Mouse (Mus musculus): ENCODE results near the gene Pcp2.
A peak's percentile ranks its signal among the peaks of the same experiment; 100 is the strongest.

Pcp2 gene

DNA sequence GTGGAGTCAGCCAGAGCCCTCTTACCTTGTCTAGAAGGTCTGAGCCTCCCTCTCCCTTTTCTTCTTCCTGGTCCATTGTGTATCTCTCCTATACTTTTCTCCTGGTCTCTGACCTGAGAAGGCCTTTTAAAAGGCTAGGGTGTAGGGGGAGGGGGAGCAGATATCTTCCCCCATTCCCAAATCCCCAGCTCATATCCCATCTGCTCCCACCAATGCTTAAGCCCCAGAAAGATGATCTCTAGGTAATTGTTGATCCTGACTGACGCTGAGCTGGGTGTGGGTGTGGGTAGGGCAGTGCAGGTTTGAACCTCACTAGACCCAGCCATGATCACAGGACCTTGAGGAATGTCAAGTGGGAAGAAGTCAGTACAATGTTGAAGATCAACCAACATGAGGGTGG, at the start of gene Pcp2:
TSS of gene Pcp2 (minus strand) at position 101 of the 400 bp plus-strand sequence.
- no peak for DNase-seq

DNA sequence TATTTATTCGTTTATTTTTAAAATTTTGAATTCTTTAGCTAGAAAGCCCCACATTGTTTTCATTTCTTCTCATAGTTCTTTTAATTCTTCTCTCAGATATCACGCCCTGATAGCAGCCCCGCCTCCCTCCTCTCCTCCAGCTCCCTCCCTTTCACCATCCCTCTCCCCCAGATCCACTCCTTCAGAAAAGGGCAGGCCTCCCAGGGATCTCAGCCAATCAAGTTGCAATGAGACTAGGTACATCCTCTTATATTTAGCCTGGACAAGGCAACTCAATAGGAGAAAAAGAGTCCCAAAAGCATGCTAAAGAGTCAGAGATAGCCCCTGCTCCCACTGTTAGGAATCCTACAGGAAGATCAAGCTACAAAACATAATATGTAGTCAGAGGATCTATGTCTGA, 49.3 kb upstream of the Pcp2 start:
- DNase-seq: no peak

DNA sequence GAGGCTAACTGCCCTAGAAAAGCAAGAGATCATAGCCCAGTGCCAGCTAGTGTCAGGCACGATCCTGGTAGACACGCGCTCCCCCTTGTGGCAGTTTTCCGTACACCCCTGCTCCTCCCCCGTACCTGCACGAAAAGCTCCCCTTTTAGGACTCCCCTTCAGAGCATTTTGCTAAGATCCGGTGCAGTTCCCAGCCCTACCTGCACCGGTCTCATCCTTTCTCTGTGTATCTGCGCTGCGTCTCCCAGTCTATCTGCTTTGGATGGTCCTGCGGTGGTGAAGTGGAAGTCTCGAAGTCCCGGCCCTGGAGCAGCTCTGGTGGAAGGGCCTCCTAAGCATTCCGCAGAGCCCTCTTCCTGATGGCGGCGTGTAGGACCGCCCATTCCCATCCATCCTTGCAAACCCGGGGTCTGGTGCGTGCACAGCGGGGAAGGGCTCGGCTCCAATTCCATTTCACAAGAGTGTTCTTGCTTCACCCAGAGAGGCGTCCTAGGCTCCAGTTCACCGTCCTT, 46.7 kb upstream of the Pcp2 start, which contains the start of gene Fcor:
TSS of gene Fcor (minus strand) at position 383 of the 512 bp plus-strand sequence.
- peak; percentile 92 for DNase-seq

DNA sequence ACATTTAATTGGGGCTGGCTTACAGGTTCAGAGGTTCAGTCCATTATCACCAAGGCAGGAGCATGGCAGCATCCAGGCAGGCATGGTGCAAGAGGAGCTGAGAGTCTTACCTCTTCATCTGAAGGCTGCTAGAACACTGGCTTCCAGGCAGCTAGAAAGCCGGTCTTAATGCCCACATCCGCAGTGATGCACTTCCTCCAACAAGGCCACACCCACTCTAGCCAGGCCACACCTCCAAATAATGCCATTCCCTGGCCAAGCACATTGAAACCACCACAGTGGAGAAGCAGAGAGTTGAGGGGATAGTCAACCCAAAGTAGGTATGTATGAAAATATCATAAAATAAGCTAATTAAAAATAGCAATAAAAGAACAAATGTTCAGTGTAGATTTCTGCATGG, 45.0 kb upstream of the Pcp2 start:
- DNase-seq: no peak

DNA sequence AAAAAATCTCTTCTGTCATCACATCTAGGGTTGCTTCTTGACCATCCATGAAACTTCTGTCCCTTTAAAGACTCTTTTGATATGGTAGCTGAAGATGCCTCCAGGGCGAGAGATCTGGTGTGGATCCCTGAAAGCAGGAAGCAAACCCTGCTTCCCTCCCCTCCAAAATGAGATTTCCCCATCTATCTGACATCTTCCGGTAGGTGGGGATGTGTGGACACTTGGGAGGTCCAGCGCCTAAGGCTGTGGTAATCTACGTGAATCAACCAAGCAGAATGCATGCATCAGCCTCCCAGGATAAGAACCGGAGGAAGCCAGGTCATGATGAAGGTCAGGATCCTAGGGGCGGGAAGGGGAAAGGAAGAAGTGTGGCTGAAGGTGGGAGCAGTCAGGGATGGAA, 40.2 kb upstream of the Pcp2 start, which contains the start of gene Mcemp1:
TSS of gene Mcemp1 (plus strand) at position 248 of the 400 bp plus-strand sequence.
- no peak for DNase-seq

DNA sequence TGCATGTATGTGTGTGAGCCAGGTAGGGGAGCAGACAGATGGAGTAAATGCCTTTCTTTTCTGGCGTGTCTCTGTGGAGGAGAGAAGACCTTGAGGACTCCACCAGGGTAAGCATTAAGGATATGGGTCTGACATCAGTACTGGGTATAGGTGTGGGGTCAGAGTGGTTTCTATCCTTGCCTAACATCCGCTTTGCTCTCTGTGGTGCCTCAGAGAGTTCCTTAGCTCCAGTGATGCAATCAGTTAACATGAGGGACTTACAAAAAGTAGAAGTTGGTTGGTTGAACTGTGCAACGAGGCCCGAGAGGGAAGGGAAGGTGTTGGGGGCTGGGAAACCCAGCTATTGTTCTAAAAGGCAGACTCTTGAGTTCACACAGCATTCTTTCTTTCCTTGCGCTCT, 39.1 kb upstream of the Pcp2 start:
- DNase-seq: no peak

DNA sequence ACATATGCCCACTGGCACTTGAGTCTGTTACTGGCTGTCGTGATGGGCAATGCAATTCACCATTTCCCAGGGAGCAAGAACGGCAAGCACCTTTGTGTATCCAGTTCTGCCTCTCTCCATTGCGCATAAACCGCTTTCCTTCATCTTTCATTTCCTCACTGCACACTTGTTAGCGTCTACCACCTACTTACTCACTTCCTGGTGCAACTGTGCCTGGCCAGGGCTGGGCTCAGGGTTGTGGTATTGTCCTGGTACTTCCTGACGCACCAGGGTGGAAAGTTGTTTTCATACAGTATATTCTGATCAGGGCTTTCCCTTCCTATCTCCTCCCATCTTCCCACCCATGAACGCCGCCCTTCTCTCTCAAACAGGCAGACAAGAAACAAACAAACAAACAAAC, 35.5 kb upstream of the Pcp2 start:
- no peak for DNase-seq

DNA sequence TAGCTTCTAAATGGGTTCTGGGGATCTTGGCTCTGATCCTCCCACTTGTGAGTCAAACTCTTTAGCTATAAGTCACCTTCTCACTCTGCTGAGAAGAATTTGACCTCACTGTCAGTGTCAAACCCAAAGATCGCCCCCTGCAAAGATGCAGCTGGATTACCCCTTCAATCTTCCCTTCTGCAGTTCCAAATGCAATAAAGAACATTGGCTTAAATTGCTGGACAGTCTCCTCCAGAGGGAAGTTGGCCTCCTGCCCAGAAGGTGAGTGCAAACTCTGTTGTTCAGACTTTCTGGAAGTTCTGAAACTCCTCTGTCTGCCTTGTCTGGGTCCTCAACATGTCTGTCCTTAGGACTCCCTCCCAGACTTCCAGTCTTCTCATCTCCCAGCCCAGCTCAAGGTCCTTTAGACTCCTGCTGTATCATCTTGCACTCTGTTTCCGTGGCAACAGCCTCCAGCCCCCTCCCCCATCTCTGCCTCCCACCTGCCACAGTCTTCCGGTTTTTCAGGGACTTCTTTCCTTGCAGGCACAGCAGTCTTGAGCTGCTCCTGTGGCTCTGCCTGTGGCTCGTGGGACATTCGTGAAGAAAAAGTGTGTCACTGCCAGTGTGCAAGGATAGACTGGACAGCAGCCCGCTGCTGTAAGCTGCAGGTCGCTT, 31.5 kb upstream of the Pcp2 start:
- no peak for DNase-seq

DNA sequence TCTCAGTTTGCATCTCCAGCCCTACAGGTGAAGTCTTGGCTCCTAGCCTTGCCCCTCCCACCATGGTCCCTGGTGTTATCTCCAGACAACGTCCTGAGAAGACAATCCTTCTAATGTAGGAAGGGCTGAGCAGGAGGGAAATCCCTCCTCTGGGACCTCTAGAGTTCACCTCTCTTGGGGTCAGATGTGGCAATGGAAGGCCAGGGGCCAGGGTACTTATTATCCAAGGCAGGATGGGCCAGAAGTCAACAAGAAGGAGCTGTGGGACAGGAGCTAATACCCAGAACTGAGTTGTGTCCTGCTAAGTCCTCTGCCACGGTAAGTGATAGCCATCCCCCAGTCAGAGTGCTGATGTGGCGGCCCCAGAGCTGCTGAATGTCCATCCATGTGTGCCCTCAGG, 30.2 kb upstream of the Pcp2 start, which contains the start of gene Retn:
TSS of gene Retn (plus strand) at position 245 of the 400 bp plus-strand sequence.
- no peak for DNase-seq

DNA sequence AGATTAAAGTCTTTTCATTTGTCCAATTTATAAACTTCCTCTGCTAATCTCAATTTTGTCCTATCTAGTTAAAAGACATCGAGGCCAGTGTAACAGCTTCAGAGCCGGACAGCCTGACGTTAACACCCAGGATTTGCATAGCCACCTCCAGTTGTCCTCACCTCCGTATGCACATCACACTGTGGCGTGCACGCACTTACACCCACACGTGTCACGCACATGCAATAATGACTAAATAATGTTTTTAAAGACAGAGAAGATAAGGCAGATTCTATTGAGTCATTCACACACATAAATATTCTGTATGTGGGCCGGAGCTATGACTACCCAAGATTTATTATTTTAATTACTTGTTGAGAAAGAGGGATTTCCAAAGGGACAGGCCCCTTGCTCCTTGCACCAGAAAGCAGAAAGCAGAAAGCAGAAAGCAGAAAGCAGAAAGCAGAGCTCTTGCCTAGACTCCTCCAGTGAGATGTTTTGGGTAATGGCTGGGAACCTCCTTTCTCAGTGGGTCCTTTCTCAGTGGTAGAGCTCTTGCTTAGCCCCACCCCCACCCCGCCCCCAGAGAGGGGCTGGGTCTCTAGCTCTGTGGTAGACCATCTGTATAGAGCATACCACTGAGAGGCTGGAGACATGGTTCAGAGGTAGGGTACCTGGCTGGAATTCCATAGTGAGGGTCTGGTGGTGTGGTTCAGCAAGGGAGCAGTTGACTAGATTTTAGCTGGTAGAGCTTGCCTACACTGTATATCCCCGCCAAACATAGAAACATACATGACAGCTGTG, 29.6 kb upstream of the Pcp2 start:
- DNase-seq: no peak

DNA sequence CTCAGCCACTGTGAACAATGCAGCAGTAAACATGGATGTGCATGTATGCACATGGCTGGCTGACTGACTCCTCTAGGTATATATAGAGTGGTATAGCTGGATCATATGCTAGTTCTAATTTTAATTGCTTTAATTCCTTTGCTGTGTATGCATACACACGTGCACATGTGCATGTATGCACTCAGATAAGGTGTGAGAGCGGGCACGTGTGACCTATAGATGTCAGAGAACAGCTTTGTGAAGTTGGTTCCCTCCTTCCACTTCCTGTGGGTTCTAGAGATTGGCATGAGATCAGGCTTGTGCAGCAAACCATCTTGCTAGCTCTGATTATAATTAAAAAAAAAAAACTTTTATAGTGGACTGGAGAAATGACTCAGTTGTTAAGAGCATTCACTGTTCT, 27.5 kb upstream of the Pcp2 start:
- no peak for DNase-seq

DNA sequence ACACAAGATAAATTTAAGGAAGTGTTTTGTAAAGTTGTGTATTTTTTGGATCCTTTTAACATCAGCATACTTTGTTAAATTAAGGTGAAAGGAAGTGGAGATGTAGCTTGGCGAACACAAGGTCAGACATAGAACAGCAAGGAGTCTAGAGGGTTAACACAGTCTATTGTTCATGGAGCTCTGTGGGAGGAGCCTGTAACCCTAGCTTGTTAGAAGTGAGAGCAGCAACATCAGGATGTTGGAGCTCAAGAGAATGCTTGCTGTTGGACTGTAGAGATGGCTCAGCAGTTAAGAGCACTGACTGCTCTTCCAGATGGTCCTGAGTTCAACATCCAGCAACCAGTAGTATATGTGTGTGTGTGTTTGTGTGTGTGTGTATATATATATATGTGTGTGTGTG, 23.6 kb upstream of the Pcp2 start:
- DNase-seq: no peak

DNA sequence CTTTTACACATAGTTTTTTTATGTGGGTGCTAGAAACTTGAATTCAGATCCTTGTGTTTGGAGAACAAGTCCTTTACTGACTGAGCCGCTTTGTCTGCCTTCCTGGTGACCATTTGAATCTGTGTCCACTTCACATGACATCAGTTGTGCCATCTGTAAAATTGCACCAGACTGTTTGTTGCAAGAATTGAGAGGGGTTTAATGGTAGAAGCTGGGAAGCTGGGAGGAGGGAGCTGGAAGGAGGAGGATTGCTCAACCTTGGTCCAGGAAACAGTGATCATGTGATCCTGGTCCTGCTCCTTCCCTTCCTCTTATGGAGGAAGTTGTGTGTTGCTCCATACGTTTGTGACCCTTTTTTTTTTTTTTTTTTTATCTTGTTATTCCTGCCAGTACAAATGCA, 22.9 kb upstream of the Pcp2 start:
- DNase-seq: no peak

DNA sequence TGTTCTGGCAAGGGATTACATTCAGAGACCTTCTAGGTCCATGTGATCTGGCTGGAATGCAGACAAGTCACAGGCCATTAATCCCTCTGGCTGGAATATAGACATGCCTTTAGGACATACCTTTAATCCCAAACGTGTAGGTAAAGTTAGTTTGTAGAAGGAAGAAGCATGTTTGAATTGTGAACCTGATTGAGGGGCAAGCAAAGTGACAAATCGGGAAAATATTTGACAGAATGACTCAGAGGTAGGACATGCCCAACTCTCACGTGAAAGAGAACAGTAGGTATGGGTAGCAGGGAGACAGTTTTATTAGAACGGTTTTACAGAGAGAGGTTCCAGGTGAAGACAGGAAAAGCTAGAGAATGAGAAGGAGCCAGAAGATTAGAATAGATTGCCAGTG, 22.2 kb upstream of the Pcp2 start:
- no peak for DNase-seq

DNA sequence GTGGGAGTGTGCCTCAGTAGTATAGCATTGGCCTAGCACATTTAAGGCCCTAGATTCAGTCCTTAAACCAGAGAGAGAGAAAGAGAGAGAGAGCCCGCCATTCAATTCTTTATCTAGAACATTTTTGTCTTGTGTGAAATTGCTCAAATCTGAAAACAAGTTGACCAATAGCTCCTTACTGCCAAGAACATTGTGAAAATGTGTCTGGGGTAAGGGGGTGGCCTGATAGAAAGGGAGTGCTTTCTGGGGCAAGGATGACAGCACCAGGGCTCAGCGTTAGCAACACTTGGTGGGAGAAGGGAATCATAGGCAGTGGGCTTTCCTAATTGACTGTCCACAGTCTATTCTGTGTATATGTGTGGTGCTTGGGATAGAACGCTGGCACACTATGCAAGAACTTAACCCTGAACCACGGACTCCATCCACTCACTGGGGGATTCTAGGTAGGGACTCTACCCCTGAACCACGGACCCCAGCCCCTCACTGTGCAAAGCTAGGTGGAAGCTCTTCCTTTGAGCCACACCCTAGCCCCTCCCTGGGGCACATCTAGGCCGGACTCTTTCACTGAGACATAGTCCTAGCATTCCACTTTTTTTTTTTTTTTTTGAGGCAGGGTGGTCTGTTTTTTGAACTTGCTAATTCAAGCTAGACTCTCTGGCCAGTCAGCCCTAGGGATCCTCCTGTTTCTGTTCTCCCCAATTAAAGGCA, 21.6 kb upstream of the Pcp2 start:
- no peak for DNase-seq

DNA sequence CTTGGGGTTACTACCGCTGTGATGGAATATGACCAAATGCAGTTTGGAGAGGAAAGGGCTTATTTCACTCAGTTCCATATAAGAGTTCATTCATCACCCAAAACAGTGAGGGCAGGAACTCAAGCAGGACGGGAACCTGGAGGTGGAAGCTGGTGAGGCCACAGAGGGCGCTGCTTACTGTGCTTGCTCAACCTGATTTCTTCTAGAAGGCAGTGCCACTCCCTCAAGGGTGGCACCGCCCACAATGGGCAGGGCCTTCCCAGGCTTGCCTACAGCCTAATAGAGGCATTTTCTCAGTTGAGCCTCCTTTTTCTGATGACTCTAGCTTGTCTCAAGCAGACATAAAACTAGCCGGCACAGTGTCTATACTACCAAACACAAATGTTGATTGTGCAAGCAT, 20.5 kb upstream of the Pcp2 start:
- peak; percentile 12 to 21 for DNase-seq

DNA sequence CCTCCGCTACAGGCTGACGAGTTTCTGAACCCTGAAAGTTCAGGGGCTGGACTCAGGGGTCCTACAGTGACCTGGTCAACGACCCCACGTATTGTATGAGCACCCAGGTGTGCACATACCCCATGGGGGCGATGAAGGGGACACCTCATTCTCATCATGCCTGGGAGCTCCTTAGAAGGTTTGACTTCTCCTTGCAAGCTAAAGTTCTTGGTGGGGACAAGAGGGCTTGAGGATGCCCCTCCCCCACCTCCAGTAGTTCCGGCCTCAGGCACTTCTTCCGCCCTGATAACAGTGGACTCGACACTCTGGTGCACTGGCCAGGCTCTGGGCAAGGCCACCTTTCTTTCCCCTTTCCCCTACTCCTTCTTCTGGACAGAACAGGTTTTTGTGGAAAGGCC, 6.1 kb upstream of the Pcp2 start:
- DNase-seq: no peak

DNA sequence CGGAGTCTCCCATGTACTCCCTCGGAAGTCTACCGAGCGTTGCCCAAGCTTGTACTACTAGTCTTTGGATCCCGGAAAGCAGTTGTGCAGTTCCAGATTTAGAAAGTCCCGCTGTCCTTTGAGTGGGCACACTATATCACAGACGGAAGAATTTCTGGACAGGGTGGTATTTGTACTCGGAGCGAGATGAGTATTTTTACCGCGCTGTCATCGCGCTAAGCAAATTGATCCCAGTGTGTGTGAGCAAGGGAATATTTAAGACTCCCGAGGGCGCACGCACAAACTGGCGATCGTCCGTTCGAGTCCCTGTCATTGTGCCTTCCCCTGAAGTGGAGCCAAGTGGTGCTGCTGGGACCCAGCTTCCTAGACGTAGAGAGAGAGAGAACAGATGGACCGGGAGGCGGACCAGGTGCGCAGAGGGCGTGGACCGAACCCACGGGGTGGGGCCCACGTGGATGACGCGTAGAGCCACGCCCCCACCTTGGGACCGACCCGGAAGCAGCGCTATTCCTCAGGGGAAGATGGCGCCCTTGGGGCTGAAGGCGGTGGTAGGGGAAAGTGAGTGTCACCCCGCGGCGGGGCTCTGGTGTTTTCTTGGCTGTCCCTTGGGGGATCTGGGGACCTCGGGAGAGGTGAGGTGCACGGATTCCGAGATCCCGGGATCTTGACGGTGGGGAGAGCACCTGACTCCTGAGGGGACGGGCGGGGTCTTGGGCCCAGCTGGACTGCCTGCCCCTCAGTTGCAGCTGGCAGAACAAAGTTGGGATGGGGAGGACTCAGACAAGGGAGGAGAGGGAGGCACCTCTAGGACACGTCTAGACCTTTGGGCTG, 5.5 kb upstream of the Pcp2 start, which contains the start of gene Stxbp2:
TSS of gene Stxbp2 (plus strand) at position 309 of the 831 bp plus-strand sequence.
- DNase-seq: peak; percentile 73 to 86

DNA sequence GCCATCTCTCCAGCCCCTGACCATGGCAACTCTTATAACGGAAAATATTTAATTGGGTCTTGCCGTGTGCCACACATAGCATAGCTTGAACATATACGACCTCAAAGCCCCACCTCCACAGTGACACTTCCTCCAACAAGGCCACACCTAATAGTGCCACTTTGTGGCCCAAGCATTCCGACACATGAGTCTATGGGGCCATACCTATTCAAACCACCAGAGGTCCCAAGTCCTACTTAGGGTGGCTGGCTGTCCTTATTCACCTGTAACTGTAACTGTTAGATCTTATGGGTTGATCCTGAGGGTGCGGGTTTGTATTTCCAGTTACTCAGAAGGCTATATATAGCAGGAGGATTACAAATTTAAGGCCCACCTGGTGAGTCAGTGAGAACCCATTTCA, 2.7 kb upstream of the Pcp2 start:
- DNase-seq: peak in 1 of 2 experiments; percentile 50

DNA sequence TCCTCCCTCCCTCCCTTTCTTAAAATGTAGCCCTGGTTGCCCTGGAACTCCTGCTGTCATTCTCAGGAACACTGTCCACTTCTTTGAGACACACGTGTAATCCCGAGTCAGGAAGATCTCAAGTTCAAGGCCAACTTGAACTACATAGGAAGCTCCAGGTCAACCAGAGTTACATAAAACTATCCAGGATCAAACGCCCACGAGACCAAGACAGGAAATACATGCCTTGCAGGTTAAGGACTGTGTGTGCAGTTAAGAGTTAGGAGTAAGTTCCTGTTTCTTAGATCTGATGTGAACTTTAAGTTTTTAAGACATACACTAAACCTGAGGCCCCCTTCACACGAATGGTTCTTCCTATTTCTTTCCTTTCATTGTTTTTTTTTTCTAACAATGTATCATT, 1.6 kb upstream of the Pcp2 start:
- DNase-seq: no peak

DNA sequence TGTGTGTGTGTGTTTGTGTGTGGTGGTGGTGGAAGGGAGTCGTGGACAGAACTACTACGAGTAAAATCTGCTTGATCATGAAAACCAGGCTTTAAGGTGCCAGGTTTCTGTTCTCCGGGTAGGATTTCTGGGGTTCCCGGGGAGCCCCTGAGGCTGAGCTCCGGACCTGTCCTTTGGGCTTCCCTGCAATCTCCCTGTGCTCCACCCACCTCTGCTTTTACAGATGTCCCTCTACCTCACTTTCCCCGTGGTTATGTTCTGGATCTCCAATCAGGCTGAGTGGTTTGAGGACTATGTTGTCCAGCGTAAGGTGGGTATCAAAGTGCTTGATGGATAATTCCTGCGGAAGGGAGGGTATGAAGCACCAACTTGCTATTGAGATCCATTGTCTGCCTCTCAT, 3.2 kb downstream of the Pcp2 start:
- DNase-seq: no peak

DNA sequence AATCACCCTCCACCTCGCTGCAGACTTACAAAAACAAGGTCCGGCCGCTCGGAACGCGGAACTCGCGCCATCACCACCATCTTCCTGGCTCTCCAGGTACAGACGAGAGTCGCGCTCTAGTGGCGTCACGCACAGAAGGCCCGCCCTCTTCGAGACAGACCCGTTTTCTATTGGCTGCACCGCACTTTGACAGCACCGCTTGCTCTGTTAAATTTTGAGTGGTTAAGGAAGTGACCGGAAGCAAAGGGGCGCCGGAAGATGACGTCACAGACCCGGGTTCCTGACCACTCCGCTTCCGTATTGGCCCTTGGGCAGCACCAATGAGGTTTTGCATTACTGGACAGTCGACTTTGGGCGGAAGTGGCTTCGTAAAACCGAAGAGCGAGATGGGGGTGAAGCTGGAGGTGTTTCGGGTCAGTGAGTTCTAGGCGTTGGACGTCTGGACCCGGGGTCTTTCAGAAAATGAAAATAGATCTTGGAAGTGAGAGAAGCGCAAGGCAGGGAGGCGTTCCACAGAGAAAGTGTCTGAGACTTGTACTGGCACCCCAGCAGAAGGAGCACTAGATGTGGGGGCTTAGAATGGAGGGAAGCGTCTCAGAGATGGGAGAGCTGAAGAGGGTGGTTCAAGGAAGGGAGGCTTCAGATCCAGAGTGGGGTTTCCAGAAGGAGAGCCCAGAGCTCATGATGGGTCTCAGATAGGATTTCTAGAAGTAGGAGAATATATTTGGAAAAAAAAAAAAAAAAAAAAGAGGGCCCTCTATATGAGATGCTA, 4.0 kb downstream of the Pcp2 start, which contains the start of the genes Xab2 and Pet100:
TSS of gene Xab2 (minus strand) at position 118 of the 772 bp plus-strand sequence.
TSS of gene Pet100 (plus strand) at position 350 of the 772 bp plus-strand sequence.
- peak; percentile 99 for DNase-seq
